Mouse (Mus musculus) lung, postnatal 0 days (tissue): Measurements from ENCODE around the gene Cnih3.

ENCODE experiments used
- CTCF ChIP-seq: IDR thresholded peaks from 2 replicates; pipeline ENCODE4 v1.5.1; 2016; ENCODE audit warnings: antibody characterized with exemption, mild to moderate bottlenecking
- EP300 ChIP-seq: IDR thresholded peaks from 2 replicates; pipeline ENCODE4 v1.6.1; 2016; ENCODE audit warnings: antibody characterized with exemption, mild to moderate bottlenecking, control low read depth

DNA sequence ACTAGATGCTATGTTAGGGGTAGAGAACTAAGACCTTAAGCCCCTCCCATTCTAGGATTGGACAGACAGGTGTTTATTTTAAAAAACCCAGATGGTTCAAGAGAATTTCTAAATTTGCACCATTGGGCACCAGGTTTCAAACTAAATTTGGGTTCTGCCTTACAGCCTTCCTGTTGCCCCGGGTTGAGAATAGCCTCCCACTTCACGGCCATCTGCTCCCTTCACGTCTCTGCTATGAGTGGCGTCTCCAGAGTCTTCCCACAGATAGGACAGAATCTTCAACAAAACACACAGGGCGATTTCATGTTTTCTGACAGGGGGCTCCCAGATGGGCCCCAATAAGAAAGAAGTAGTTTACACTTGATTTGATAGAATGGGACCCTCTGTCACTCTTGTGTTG, 31.3 kb upstream of the Cnih3 start:
- TF ChIP-seq CTCF (no peak), EP300 (no peak)
